Mouse (Mus musculus) left cerebral cortex, postnatal 14 days (tissue): ENCODE results near the gene Castor1. TPM values are rescaled to one million over a fixed set of nuclear protein-coding genes. Genes with fewer than 3 reads are reported as not detected.
"Not testable (repeated sequence)": the region's sequence is repeated elsewhere in the genome, so short reads cannot be mapped to it uniquely, and the experiment has no call there.

Experiments
- DNase-seq, 2 experiments: peaks; one replicate each; pipeline ENCODE4 v3.0.0; 2021 to 2022; ENCODE audit warnings: low spot score in 2 of 2, mixed read lengths in 1 of 2
- intact Hi-C: fragments of 180-260 bp; cut with DNase I; formaldehyde crosslinking; loops from one replicate; pipeline ENCODE4 v1.15.1; 2025
- long read RNA-seq, 2 experiments: library from polyadenylated mRNA; stranded (forward); transcript quantifications; one replicate each; pipeline ENCODE4 v2.0.0; 2021
- total RNA-seq, 2 experiments: library from RNA; stranded (reverse); gene quantifications; 2 replicates each; pipeline ENCODE4 v1.2.3; 2021

Castor1 gene
- total RNA-seq: 1 to 10 TPM; 4.3 to 4.9 TPM
- long read RNA-seq, experiment 1, partial matches to known transcripts: 0 of 2 reads
- long read RNA-seq, experiment 1, other reads (novel, unspliced or antisense): 0 of 2 reads
- long read RNA-seq, experiment 2, partial matches to known transcripts: 0 of 1 reads
- long read RNA-seq, experiment 2, other reads (novel, unspliced or antisense): 1 of 1 reads

GRCm38 (mm10) chr11:4217914-4218629 lies at the start of gene Castor1:
Gene Castor1, plus strand, starts transcription at chr11:4218225.
- peak; percentile 53 to 63 for DNase-seq
- intact Hi-C loops: no loop called here

GRCm38 (mm10) chr11:4174586-4174985 lies 43.4 kb upstream of the Castor1 start:
- intact Hi-C loops: no loop called here
- DNase-seq: peak; percentile 66 to 73

- intact Hi-C loops: no loop called here
- no peak for DNase-seq
Observed at GRCm38 (mm10) chr11:4177716-4178115, 40.3 kb upstream of the Castor1 start.

- intact Hi-C loops: no loop called here
- DNase-seq: no peak
Observed at GRCm38 (mm10) chr11:4182061-4182460, 36.0 kb upstream of the Castor1 start.

GRCm38 (mm10) chr11:4183511-4183910 lies 34.5 kb upstream of the Castor1 start:
- no peak for DNase-seq
- intact Hi-C loops: no loop called here

- intact Hi-C loops: no loop called here
- no peak for DNase-seq
Observed at GRCm38 (mm10) chr11:4184251-4184952, 33.6 kb upstream of the Castor1 start.

- intact Hi-C loops, DNase-seq: not testable (repeated sequence)
Observed at GRCm38 (mm10) chr11:4185480-4185879, 32.5 kb upstream of the Castor1 start.

- intact Hi-C loops: no loop called here
- peak; percentile 98 for DNase-seq
Observed at GRCm38 (mm10) chr11:4186486-4187317, 31.3 kb upstream of the Castor1 start, which contains the start of gene Tbc1d10a. Gene Tbc1d10a, plus strand, starts transcription at chr11:4186789.

- intact Hi-C loops: no loop called here
- no peak for DNase-seq
Observed at GRCm38 (mm10) chr11:4187318-4187700, 30.7 kb upstream of the Castor1 start.

GRCm38 (mm10) chr11:4189182-4189581 lies 28.8 kb upstream of the Castor1 start:
- intact Hi-C loops: no loop called here
- DNase-seq: no peak

GRCm38 (mm10) chr11:4190677-4191076 lies 27.3 kb upstream of the Castor1 start:
- DNase-seq: no peak
- intact Hi-C loops: no loop called here

GRCm38 (mm10) chr11:4192757-4193156 lies 25.3 kb upstream of the Castor1 start:
- no peak for DNase-seq
- intact Hi-C loops: no loop called here

GRCm38 (mm10) chr11:4193420-4193819 lies 24.6 kb upstream of the Castor1 start:
- DNase-seq: no peak
- intact Hi-C loops: no loop called here

- DNase-seq: no peak
- intact Hi-C loops: no loop called here
Observed at GRCm38 (mm10) chr11:4195597-4196031, 22.4 kb upstream of the Castor1 start.

GRCm38 (mm10) chr11:4196636-4197035 lies 21.4 kb upstream of the Castor1 start:
- no peak for DNase-seq
- intact Hi-C loops: no loop called here

- DNase-seq: no peak
- intact Hi-C loops: no loop called here
Observed at GRCm38 (mm10) chr11:4197691-4198090, 20.3 kb upstream of the Castor1 start.

- no peak for DNase-seq
- intact Hi-C loops: no loop called here
Observed at GRCm38 (mm10) chr11:4201981-4202700, 15.9 kb upstream of the Castor1 start.

- no peak for DNase-seq
- intact Hi-C loops: no loop called here
Observed at GRCm38 (mm10) chr11:4202995-4203704, 14.9 kb upstream of the Castor1 start.

GRCm38 (mm10) chr11:4203705-4204074 lies 14.3 kb upstream of the Castor1 start:
- intact Hi-C loops: no loop called here
- no peak for DNase-seq
